Mouse (Mus musculus) small intestine, adult 2 months (tissue): ENCODE measurements around the gene Reep3.

Experiments
- CTCF ChIP-seq: fragments of 200-500 bp; IDR thresholded peaks from 2 replicates; pipeline ENCODE4 v1.5.1; 2012; ENCODE audit warnings: low read depth, mild to moderate bottlenecking, control low read depth, inconsistent platforms, low read length, moderate library complexity, mixed read lengths; ENCODE audit not compliant: insufficient replicate concordance, insufficient read length; ENCODE audit errors: extremely low read depth
- POLR2A ChIP-seq: fragments of 200-500 bp; IDR thresholded peaks from 2 replicates; pipeline ENCODE4 v1.6.1; 2012; ENCODE audit warnings: low read depth, mild to moderate bottlenecking, control low read depth, inconsistent platforms, low read length, moderate library complexity

- TF ChIP-seq POLR2A, result no peak
- TF ChIP-seq CTCF, result no peak
Measured at GRCm38 (mm10) chr10:67003743-67004526, 92.8 kb downstream of the Reep3 start.
